Mouse (Mus musculus) liver, embryonic 13.5 days (tissue): Measurements from ENCODE around the gene Ppp1r16b. TPM values are rescaled to one million over a fixed set of nuclear protein-coding genes. Genes with fewer than 3 reads are reported as not detected.

Source experiments
- ATAC-seq: fragments of 200-750 bp; cut with Nextera tagmentation; 2 replicates; pipeline ENCODE4 v1.8.0; 2017; ENCODE audit warnings: low read depth, mild to moderate bottlenecking, moderate number of reproducible peaks, moderate library complexity
- DNase-seq: peaks from one replicate; pipeline ENCODE4 v3.0.0; 2022
- H3K27ac ChIP-seq: fragments of 300-500 bp; sonication (generic); 2 replicates; pipeline ENCODE4 v1.5.1; 2015; ENCODE audit warnings: moderate library complexity, mild to moderate bottlenecking, inconsistent platforms
- H3K27me3 ChIP-seq: fragments of 300-500 bp; sonication (generic); 2 replicates; pipeline ENCODE4 v1.6.1; 2015; ENCODE audit warnings: mild to moderate bottlenecking, inconsistent platforms
- H3K36me3 ChIP-seq: fragments of 300-500 bp; sonication (generic); 2 replicates; pipeline ENCODE4 v1.6.1; 2015; ENCODE audit warnings: mild to moderate bottlenecking, inconsistent platforms
- H3K4me1 ChIP-seq: fragments of 300-500 bp; sonication (generic); replicated peaks from 2 replicates; pipeline ENCODE4 v1.6.1; 2015; ENCODE audit warnings: inconsistent platforms
- H3K4me2 ChIP-seq: fragments of 300-500 bp; sonication (generic); 2 replicates; pipeline ENCODE4 v1.6.1; 2015; ENCODE audit warnings: inconsistent platforms, mild to moderate bottlenecking, moderate library complexity
- H3K4me3 ChIP-seq: fragments of 300-500 bp; sonication (generic); replicated peaks from 2 replicates; pipeline ENCODE4 v1.5.1; 2015; ENCODE audit warnings: mild to moderate bottlenecking, inconsistent platforms
- H3K9ac ChIP-seq: fragments of 300-500 bp; sonication (generic); 2 replicates; pipeline ENCODE4 v1.6.1; 2015; ENCODE audit warnings: mild to moderate bottlenecking, inconsistent platforms
- H3K9me3 ChIP-seq: fragments of 300-500 bp; sonication (generic); replicated peaks from 2 replicates; pipeline ENCODE4 v1.6.1; 2016; ENCODE audit warnings: inconsistent platforms
- WGBS: fragments of 180-500 bp; shearing (Covaris S2); methylation state at CpG from one replicate; pipeline ENCODE4 v1.1.7; 2015; ENCODE audit not compliant: insufficient replicate concordance; 5-methylcytosine and 5-hydroxymethylcytosine counted together
- microRNA counts: library from miRNA; unstranded; fragments of <30 nt; microRNA quantifications from one replicate; lab custom pipeline; 2016
- microRNA-seq: library from miRNA; unstranded; fragments of <30 nt; microRNA quantifications from one replicate; pipeline ENCODE4, GENCODE M21; 2016
- polyA plus RNA-seq: library from polyadenylated mRNA; unstranded; fragments of >200 nt; fragmentation: Nextera tagmentation; extraction: Ambion mirVana; gene quantifications from 2 replicates; pipeline ENCODE4 v1.2.1, GENCODE M21; 2015

The Ppp1r16b gene
- polyA plus RNA-seq, 1 experiment from 2014 or later = 1.3 TPM

- H3K9ac ChIP-seq = no peak overlapping the region
- no peaks in the 10 kb centered on the region for H3K27me3 ChIP-seq
- H3K9me3 ChIP-seq = no peaks in the 10 kb centered on the region
- no peak overlapping the region for H3K4me2 ChIP-seq
- H3K4me3 ChIP-seq = no peak overlapping the region
- peaks cover 14% of the 10 kb centered on the region for H3K4me1 ChIP-seq
- ATAC-seq = no peak
- WGBS = 81% methylated on average over 4 of the region's 4 CpGs
- H3K27ac ChIP-seq = no peak overlapping the region
- H3K36me3 ChIP-seq = peaks cover 40% of the 10 kb centered on the region
- no peak for DNase-seq
These were observed 134.1 kb downstream of the Ppp1r16b start for GRCm38 (mm10) chr2:158799328-158799727.

- Histone ChIP-seq H3K4me3 (no peak overlapping the region), H3K36me3 (peaks cover 43% of the 10 kb centered on the region), H3K4me1 (peaks cover 4% of the 10 kb centered on the region), H3K27me3 (no peaks in the 10 kb centered on the region), H3K9me3 (no peaks in the 10 kb centered on the region), H3K27ac (no peak overlapping the region), H3K4me2 (no peak overlapping the region), H3K9ac (no peak overlapping the region)
- ATAC-seq = no peak
- 91% methylated on average over 8 of the region's 8 CpGs for WGBS
- no peak for DNase-seq
These were observed 135.6 kb downstream of the Ppp1r16b start for GRCm38 (mm10) chr2:158800788-158801187.

GRCm38 (mm10) chr2:158803575-158803974 lies 138.4 kb downstream of the Ppp1r16b start:
- H3K4me2 ChIP-seq = no peak overlapping the region
- ATAC-seq (no peak), DNase-seq (no peak)
- H3K27me3 ChIP-seq = no peaks in the 10 kb centered on the region
- H3K27ac ChIP-seq = no peak overlapping the region
- no peaks in the 10 kb centered on the region for H3K4me1 ChIP-seq
- peaks cover 55% of the 10 kb centered on the region for H3K36me3 ChIP-seq
- WGBS = 73% methylated on average over 8 of the region's 8 CpGs
- H3K4me3 ChIP-seq = no peak overlapping the region
- H3K9me3 ChIP-seq = no peaks in the 10 kb centered on the region
- no peak overlapping the region for H3K9ac ChIP-seq

- ATAC-seq (no peak), DNase-seq (no peak)
- peaks cover 44% of the 10 kb centered on the region for H3K36me3 ChIP-seq
- H3K9me3 ChIP-seq = no peaks in the 10 kb centered on the region
- H3K4me3 ChIP-seq = no peak overlapping the region
- no peak overlapping the region for H3K9ac ChIP-seq
- H3K4me2 ChIP-seq = no peak overlapping the region
- H3K4me1 ChIP-seq = 0 out of 2 replicates have a peak, but pooled peaks cover 3% of the 10 kb centered on the region
- H3K27ac ChIP-seq = no peak overlapping the region
- H3K27me3 ChIP-seq = no peaks in the 10 kb centered on the region
These were observed 150.5 kb downstream of the Ppp1r16b start for GRCm38 (mm10) chr2:158815686-158816085.

MicroRNAs encoded within 50 kb of the gene (microRNA counts, 519-probe panel; counts per million panel counts)
- 114 counts per million for microRNA mmu-miR-3474 (lab: Ali Mortazavi, UCI)

Small RNAs within 50 kb of the gene (microRNA-seq; reads per million reads assigned to microRNA genes)
- not detected for gene Gm26141
- gene Mir3474 = 1.8 reads per million

Other genes with a start within 250 kb of the Ppp1r16b start
- not detected in 2 replicates for gene Adig, start 162.8 kb upstream of the Ppp1r16b start, polyA plus RNA-seq
- not detected in 2 replicates for gene Arhgap40, start 152.6 kb upstream of the Ppp1r16b start, polyA plus RNA-seq
- gene Slc32a1, start 54.6 kb upstream of the Ppp1r16b start, polyA plus RNA-seq = not detected in 2 replicates
- gene Actr5, start 40.5 kb upstream of the Ppp1r16b start, polyA plus RNA-seq = 5.4 and 6.3 TPM in 2 replicates
- 15.7 and 18.1 TPM in 2 replicates for gene Fam83d, start 102.7 kb downstream of the Ppp1r16b start, polyA plus RNA-seq
- 4.4 and 4.8 TPM in 2 replicates for gene Dhx35, start 129.4 kb downstream of the Ppp1r16b start, polyA plus RNA-seq